Mouse (Mus musculus) testis, postnatal 10 days (tissue): ENCODE data around the gene Wbp1l.

ENCODE experiments used
- DNase-seq: peaks from one replicate; pipeline ENCODE4 v3.0.0; 2021; ENCODE audit warnings: low spot score

Gene Wbp1l

GRCm38 (mm10) chr19:46599375-46600256 lies 732 bp downstream of the Wbp1l start:
- peak; percentile 54 for DNase-seq

- DNase-seq = no peak
Measured at GRCm38 (mm10) chr19:46600371-46600770, 1.5 kb downstream of the Wbp1l start.

GRCm38 (mm10) chr19:46601491-46601890 lies 2.6 kb downstream of the Wbp1l start:
- DNase-seq = no peak

GRCm38 (mm10) chr19:46602406-46602805 lies 3.5 kb downstream of the Wbp1l start:
- DNase-seq = no peak

- no peak for DNase-seq
Measured at GRCm38 (mm10) chr19:46606718-46607117, 7.8 kb downstream of the Wbp1l start.

GRCm38 (mm10) chr19:46607424-46607823 lies 8.5 kb downstream of the Wbp1l start:
- DNase-seq = no peak

- DNase-seq = no peak
Measured at GRCm38 (mm10) chr19:46608158-46608557, 9.3 kb downstream of the Wbp1l start.

- DNase-seq = no peak
Measured at GRCm38 (mm10) chr19:46616378-46616777, 17.5 kb downstream of the Wbp1l start.

GRCm38 (mm10) chr19:46617361-46617760 lies 18.5 kb downstream of the Wbp1l start:
- no peak for DNase-seq

- no peak for DNase-seq
Measured at GRCm38 (mm10) chr19:46618322-46618721, 19.4 kb downstream of the Wbp1l start.

- DNase-seq = no peak
Measured at GRCm38 (mm10) chr19:46619001-46619400, 20.1 kb downstream of the Wbp1l start.

GRCm38 (mm10) chr19:46619518-46619917 lies 20.6 kb downstream of the Wbp1l start:
- DNase-seq = no peak

- no peak for DNase-seq
Measured at GRCm38 (mm10) chr19:46620016-46620808, 21.3 kb downstream of the Wbp1l start.

- no peak for DNase-seq
Measured at GRCm38 (mm10) chr19:46621236-46622183, 22.6 kb downstream of the Wbp1l start.

- no peak for DNase-seq
Measured at GRCm38 (mm10) chr19:46622659-46623193, 23.8 kb downstream of the Wbp1l start.

- DNase-seq = no peak
Measured at GRCm38 (mm10) chr19:46623194-46623667, 24.3 kb downstream of the Wbp1l start.

GRCm38 (mm10) chr19:46623790-46624772 lies 25.2 kb downstream of the Wbp1l start:
- DNase-seq = no peak

- DNase-seq = no peak
Measured at GRCm38 (mm10) chr19:46625015-46625414, 26.1 kb downstream of the Wbp1l start.

- no peak for DNase-seq
Measured at GRCm38 (mm10) chr19:46625519-46625918, 26.6 kb downstream of the Wbp1l start.

GRCm38 (mm10) chr19:46628403-46628802 lies 29.5 kb downstream of the Wbp1l start:
- DNase-seq = no peak
